Mouse (Mus musculus) thymus, postnatal 14 days (tissue): ENCODE measurements around the gene Rnf150.

Source experiments
- DNase-seq: peaks from one replicate; pipeline ENCODE4 v3.0.0; 2021

Gene Rnf150

GRCm38 (mm10) chr8:82945867-82946266 is 82.7 kb downstream of the Rnf150 start:
- no peak for DNase-seq

- no peak for DNase-seq
Measured at GRCm38 (mm10) chr8:82946658-82947057, 83.5 kb downstream of the Rnf150 start.

GRCm38 (mm10) chr8:82955162-82955754 is 92.1 kb downstream of the Rnf150 start:
- DNase-seq = no peak

GRCm38 (mm10) chr8:82959491-82959890 is 96.3 kb downstream of the Rnf150 start:
- no peak for DNase-seq

GRCm38 (mm10) chr8:82959980-82960610 is 96.9 kb downstream of the Rnf150 start:
- DNase-seq = no peak

GRCm38 (mm10) chr8:82964537-82964936 is 101.4 kb downstream of the Rnf150 start:
- DNase-seq = no peak

- no peak for DNase-seq
Measured at GRCm38 (mm10) chr8:82967879-82968678, 104.9 kb downstream of the Rnf150 start.

- DNase-seq = no peak
Measured at GRCm38 (mm10) chr8:82969967-82970366, 106.8 kb downstream of the Rnf150 start.

- DNase-seq = no peak
Measured at GRCm38 (mm10) chr8:82972812-82973211, 109.7 kb downstream of the Rnf150 start.

GRCm38 (mm10) chr8:82973331-82973730 is 110.2 kb downstream of the Rnf150 start:
- no peak for DNase-seq

GRCm38 (mm10) chr8:82981244-82981855 is 118.2 kb downstream of the Rnf150 start:
- no peak for DNase-seq

- no peak for DNase-seq
Measured at GRCm38 (mm10) chr8:82982873-82983272, 119.7 kb downstream of the Rnf150 start.

- DNase-seq = no peak
Measured at GRCm38 (mm10) chr8:82983301-82983700, 120.1 kb downstream of the Rnf150 start.

- DNase-seq = no peak
Measured at GRCm38 (mm10) chr8:82992093-82992492, 128.9 kb downstream of the Rnf150 start.

- no peak for DNase-seq
Measured at GRCm38 (mm10) chr8:82995727-82996438, 132.7 kb downstream of the Rnf150 start.

GRCm38 (mm10) chr8:82996843-82997242 is 133.7 kb downstream of the Rnf150 start:
- DNase-seq = no peak

- DNase-seq = no peak
Measured at GRCm38 (mm10) chr8:82998778-82999177, 135.6 kb downstream of the Rnf150 start.

- DNase-seq = no peak
Measured at GRCm38 (mm10) chr8:83003187-83003586, 140.0 kb downstream of the Rnf150 start.

GRCm38 (mm10) chr8:83009481-83009880 is 146.3 kb downstream of the Rnf150 start:
- no peak for DNase-seq

GRCm38 (mm10) chr8:83011286-83011685 is 148.1 kb downstream of the Rnf150 start:
- DNase-seq = no peak

- no peak for DNase-seq
Measured at GRCm38 (mm10) chr8:83011758-83012157, 148.6 kb downstream of the Rnf150 start.

GRCm38 (mm10) chr8:83028211-83028610 is 165.1 kb downstream of the Rnf150 start:
- no peak for DNase-seq

- DNase-seq = no peak
Measured at GRCm38 (mm10) chr8:83032800-83033199, 169.6 kb downstream of the Rnf150 start.
